Mouse (Mus musculus) adrenal gland, postnatal 14 days (tissue): ENCODE measurements around the gene Vmn1r16. TPM values are rescaled to one million over a fixed set of nuclear protein-coding genes. Genes with fewer than 3 reads are reported as not detected.
"Not testable (repeated sequence)": the region's sequence is repeated elsewhere in the genome, so short reads cannot be mapped to it uniquely, and the experiment has no call there.

Source experiments
- DNase-seq: peaks from one replicate; pipeline ENCODE4 v3.0.0; 2021; ENCODE audit warnings: mixed read lengths
- long read RNA-seq, 2 experiments: library from polyadenylated mRNA; stranded (forward); transcript quantifications; one replicate each; pipeline ENCODE4 v2.0.0; 2021
- total RNA-seq: library from RNA; stranded (reverse); gene quantifications from 2 replicates; pipeline ENCODE4 v1.2.3, GENCODE M21; 2021

Gene Vmn1r16
- not detected in 2 replicates for total RNA-seq
- long read RNA-seq, experiment 1, result 0 reads
- long read RNA-seq, experiment 2, result 0 reads

DNA sequence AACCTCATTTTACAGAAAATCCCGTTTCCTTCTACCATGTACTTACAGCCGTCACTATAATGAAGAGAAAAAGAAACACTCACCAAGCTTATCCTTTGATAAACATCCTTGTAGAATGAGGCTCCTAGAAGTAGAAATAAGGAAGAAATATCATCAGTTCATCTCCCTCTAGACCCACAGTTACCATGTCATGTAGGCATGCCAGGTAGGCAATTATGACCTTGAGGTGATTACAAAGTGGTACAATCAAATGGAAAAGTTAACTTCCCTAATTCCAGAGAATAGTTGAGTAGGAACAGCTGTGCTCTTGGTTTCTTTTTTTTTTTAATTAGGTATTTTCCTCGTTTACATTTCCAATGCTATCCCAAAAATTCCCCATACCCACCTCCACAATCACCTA, at the start of gene Vmn1r16:
Vmn1r16 (minus strand) TSS at position 101 of the 400 bp plus-strand sequence.
- no peak for DNase-seq

GRCm38 (mm10) chr6:57367496-57367895, 38.2 kb upstream of the Vmn1r16 start:
- no peak for DNase-seq

DNA sequence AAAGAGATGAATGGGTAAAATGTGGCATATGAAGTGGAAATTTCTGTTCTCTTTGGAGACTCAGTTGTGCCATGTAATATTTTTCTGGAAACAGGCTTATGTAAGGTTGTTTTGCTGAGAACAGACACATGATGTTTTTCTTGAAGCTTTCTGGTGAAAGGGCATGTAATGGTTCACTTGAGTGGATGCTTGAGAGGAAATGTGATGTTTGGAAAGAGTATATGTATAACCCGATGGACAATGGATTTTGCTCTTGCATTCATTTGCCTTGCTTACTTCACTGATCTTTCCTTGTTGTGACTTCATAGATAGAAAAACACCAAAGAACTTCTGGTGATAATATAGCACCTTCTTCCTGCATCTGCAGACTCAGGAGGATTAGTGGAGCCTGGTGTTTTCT, 36.6 kb upstream of the Vmn1r16 start:
- DNase-seq, result not testable (repeated sequence)

- DNase-seq, result no peak
Observed at GRCm38 (mm10) chr6:57363627-57364026, 34.3 kb upstream of the Vmn1r16 start, which contains the start of gene Vmn1r17. Gene Vmn1r17, minus strand, starts transcription at chr6:57363727.

- no peak for DNase-seq
Observed at GRCm38 (mm10) chr6:57356864-57357263, 27.6 kb upstream of the Vmn1r16 start.

DNA sequence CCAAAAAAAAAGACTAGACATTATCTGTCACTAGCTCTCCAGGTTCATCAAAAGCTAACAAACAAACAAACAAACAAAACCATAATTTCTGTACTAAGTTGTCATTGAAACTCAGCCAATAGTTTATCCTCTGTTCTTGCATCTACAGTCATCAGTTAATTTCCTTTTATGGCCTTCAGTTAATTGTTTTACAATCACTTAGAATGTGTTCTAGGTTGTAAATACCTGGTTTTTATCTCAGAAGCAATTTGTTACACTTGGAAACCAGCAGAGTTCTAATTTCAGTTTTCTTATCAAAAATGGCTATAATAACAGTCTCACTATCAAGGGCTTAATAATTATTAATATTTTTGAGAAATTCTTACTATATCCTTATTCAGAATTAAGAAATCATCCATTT, 3.1 kb downstream of the Vmn1r16 start:
- DNase-seq, result no peak

DNA sequence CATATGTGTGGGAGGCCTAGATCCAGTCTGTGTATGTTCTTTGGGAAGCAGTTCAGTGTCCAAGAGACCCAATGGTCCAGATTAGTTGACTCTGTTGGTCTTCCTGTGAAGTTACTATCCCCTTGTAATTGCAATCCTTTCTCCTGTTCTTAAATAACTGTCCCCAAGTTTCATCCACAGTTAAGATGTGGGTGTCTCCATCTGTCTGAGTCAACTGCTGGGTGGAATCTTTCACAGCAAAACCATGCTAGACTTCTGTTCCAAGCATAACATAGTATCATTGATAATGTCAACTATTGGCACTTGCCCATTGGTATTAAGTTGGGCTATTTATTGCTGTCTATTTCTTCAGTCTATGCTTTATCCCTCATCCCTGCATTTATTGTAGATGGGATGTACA, 50.3 kb downstream of the Vmn1r16 start:
- no peak for DNase-seq

- no peak for DNase-seq
Observed at GRCm38 (mm10) chr6:57272517-57272916, 56.8 kb downstream of the Vmn1r16 start.

DNA sequence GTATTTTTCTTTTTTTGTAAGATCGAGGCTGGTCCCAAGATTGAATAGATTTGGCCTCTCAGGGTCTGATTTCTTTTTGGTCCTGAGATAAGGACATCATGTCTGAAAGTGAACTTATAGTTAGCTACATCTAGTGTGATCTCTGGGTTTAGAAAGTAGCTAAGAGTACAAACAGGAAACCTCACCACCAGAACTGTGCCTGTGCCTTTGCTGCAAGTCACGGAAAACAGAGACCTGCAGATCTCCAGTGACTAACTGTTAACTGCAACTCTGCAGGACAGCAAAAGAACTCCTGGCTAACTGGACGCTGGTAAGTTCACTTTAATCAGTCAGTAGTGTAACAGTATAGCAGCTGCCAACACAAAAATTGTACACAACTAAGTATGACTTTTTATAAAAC, 57.4 kb downstream of the Vmn1r16 start:
- no peak for DNase-seq

Other genes with a start within 250 kb of the Vmn1r16 start
- gene Vmn1r10, start 220.0 kb downstream of the Vmn1r16 start, total RNA-seq, result not detected in 2 replicates
- not detected in 2 replicates for gene Vmn1r11, start 196.0 kb downstream of the Vmn1r16 start, total RNA-seq
- gene Vmn1r12, start 172.6 kb downstream of the Vmn1r16 start, total RNA-seq, result not detected in 2 replicates
- gene Vmn1r13, start 126.2 kb downstream of the Vmn1r16 start, total RNA-seq, result not detected in 2 replicates
- gene Vmn1r14, start 97.8 kb downstream of the Vmn1r16 start, total RNA-seq, result not detected in 2 replicates
- not detected in 2 replicates for gene Vmn1r15, start 71.5 kb downstream of the Vmn1r16 start, total RNA-seq
- gene Vmn1r17, start 34.2 kb upstream of the Vmn1r16 start, total RNA-seq, result not detected in 2 replicates
- not detected in 2 replicates for gene Vmn1r18, start 66.3 kb upstream of the Vmn1r16 start, total RNA-seq
- not detected in 2 replicates for gene Vmn1r19, start 74.3 kb upstream of the Vmn1r16 start, total RNA-seq
- gene Vmn1r20, start 99.4 kb upstream of the Vmn1r16 start, total RNA-seq, result not detected in 2 replicates
- gene Ppm1k, start 206.0 kb upstream of the Vmn1r16 start, total RNA-seq, result 43.1 and 44.9 TPM in 2 replicates